Mouse (Mus musculus): ENCODE data around the gene Topors.
"Not testable (repeated sequence)": the region's sequence is repeated elsewhere in the genome, so short reads cannot be mapped to it uniquely, and the experiment has no call there.

The Topors gene

GRCm38 (mm10) chr4:40269430-40270032 lies at the start of gene Topors, which contains the start of gene Smim27:
TSS of gene Topors (minus strand) at chr4:40269850.
TSS of gene Smim27 (plus strand) at chr4:40269579.
- DNase-seq (ENCODE audit: low spot score in 2 of 2), result peak; percentile 96 to 97

- no peak for DNase-seq (ENCODE audit: low spot score in 2 of 2)
Observed at GRCm38 (mm10) chr4:40317404-40317803, 47.8 kb upstream of the Topors start.

GRCm38 (mm10) chr4:40313026-40313425 lies 43.4 kb upstream of the Topors start:
- DNase-seq (ENCODE audit: low spot score in 2 of 2), result no peak

- DNase-seq (ENCODE audit: low spot score in 2 of 2), result no peak
Observed at GRCm38 (mm10) chr4:40312213-40312612, 42.6 kb upstream of the Topors start.

- DNase-seq (ENCODE audit: low spot score in 2 of 2), result no peak
Observed at GRCm38 (mm10) chr4:40310796-40311383, 41.2 kb upstream of the Topors start.

GRCm38 (mm10) chr4:40309682-40310081 lies 40.0 kb upstream of the Topors start:
- DNase-seq (ENCODE audit: low spot score in 2 of 2), result no peak

GRCm38 (mm10) chr4:40302445-40303125 lies 32.9 kb upstream of the Topors start:
- DNase-seq (ENCODE audit: low spot score in 2 of 2), result no peak

- peak; percentile 82 to 90 for DNase-seq (ENCODE audit: low spot score in 2 of 2)
Observed at GRCm38 (mm10) chr4:40301076-40301789, 31.6 kb upstream of the Topors start.

- DNase-seq (ENCODE audit: low spot score in 2 of 2), result no peak
Observed at GRCm38 (mm10) chr4:40299169-40299568, 29.5 kb upstream of the Topors start.

- not testable (repeated sequence) for DNase-seq (ENCODE audit: low spot score in 2 of 2)
Observed at GRCm38 (mm10) chr4:40291511-40291910, 21.9 kb upstream of the Topors start.

- no peak for DNase-seq (ENCODE audit: low spot score in 2 of 2)
Observed at GRCm38 (mm10) chr4:40289046-40289445, 19.4 kb upstream of the Topors start.

- DNase-seq (ENCODE audit: low spot score in 2 of 2), result no peak
Observed at GRCm38 (mm10) chr4:40287415-40287814, 17.8 kb upstream of the Topors start.

- peak; percentile 66 to 83 for DNase-seq (ENCODE audit: low spot score in 2 of 2)
Observed at GRCm38 (mm10) chr4:40285582-40285981, 15.9 kb upstream of the Topors start.

GRCm38 (mm10) chr4:40279276-40279900 lies 9.7 kb upstream of the Topors start, which contains the start of gene Ndufb6:
TSS of gene Ndufb6 (minus strand) at chr4:40279421.
- DNase-seq (ENCODE audit: low spot score in 2 of 2), result peak; percentile 93

- no peak for DNase-seq (ENCODE audit: low spot score in 2 of 2)
Observed at GRCm38 (mm10) chr4:40278880-40279275, 9.2 kb upstream of the Topors start.

- no peak for DNase-seq (ENCODE audit: low spot score in 2 of 2)
Observed at GRCm38 (mm10) chr4:40268835-40269234, 815 bp downstream of the Topors start.

- DNase-seq (ENCODE audit: low spot score in 2 of 2), result peak; percentile 89 to 94
Observed at GRCm38 (mm10) chr4:40268204-40268813, 1.3 kb downstream of the Topors start.

GRCm38 (mm10) chr4:40267681-40268080 lies 2.0 kb downstream of the Topors start:
- peak in 1 of 2 experiments; percentile 14 for DNase-seq (ENCODE audit: low spot score in 2 of 2)

- no peak for DNase-seq (ENCODE audit: low spot score in 2 of 2)
Observed at GRCm38 (mm10) chr4:40264321-40264720, 5.3 kb downstream of the Topors start.

GRCm38 (mm10) chr4:40254385-40255103 lies 15.1 kb downstream of the Topors start:
- DNase-seq (ENCODE audit: low spot score in 2 of 2), result no peak

GRCm38 (mm10) chr4:40253766-40254165 lies 15.9 kb downstream of the Topors start:
- no peak for DNase-seq (ENCODE audit: low spot score in 2 of 2)

All from frontal cortex, postnatal 36 days (tissue).